Mouse (Mus musculus) CH12.LX (cell line): ENCODE data around the gene 4921517D22Rik. TPM values are rescaled to one million over a fixed set of nuclear protein-coding genes. Genes with fewer than 3 reads are reported as not detected.

Experiments
- DNase-seq: peaks from one replicate; pipeline ENCODE4 v3.0.0-alpha.2; 2013; ENCODE audit errors: extremely low read depth
- H3K27ac ChIP-seq: 2 replicates; pipeline ENCODE4 v1.5.1; 2012; ENCODE audit warnings: low read depth, mild to moderate bottlenecking, control low read depth, moderate library complexity; ENCODE audit not compliant: insufficient read depth
- H3K27me3 ChIP-seq: replicated peaks from 2 replicates; pipeline ENCODE3; 2012; ENCODE audit warnings: inconsistent platforms
- H3K36me3 ChIP-seq, 2 experiments: replicated peaks in 1 of 2; 2 replicates each; pipeline versions ENCODE3 to v1.6.1; 2012; ENCODE audit warnings: inconsistent platforms in 1 of 2, low read length in 1 of 2, mild to moderate bottlenecking in 1 of 2, mixed read lengths in 1 of 2, moderate library complexity in 1 of 2; ENCODE audit not compliant: control insufficient read depth in 1 of 2, insufficient read depth in 1 of 2
- H3K4me1 ChIP-seq, 2 experiments: 2 replicates each; pipeline ENCODE4 v1.6.1; 2012; ENCODE audit warnings: inconsistent platforms in 1 of 2, moderate library complexity in 1 of 2; ENCODE audit not compliant: insufficient read depth in 2 of 2, control insufficient read depth in 1 of 2
- H3K4me2 ChIP-seq: 2 replicates; pipeline ENCODE4 v1.6.1; 2012; ENCODE audit warnings: low read depth, mild to moderate bottlenecking, control low read depth; ENCODE audit not compliant: poor library complexity, insufficient read depth, severe bottlenecking
- H3K4me3 ChIP-seq, 3 experiments: fragments of 150-350 bp in 1 of 3; sonication (generic) in 1 of 3; replicated peaks in 1 of 3; 2 replicates each; pipeline versions ENCODE3 to v1.5.1; 2011 to 2012; ENCODE audit warnings: low read depth in 2 of 3, low read length in 2 of 3, mild to moderate bottlenecking in 2 of 3, moderate library complexity in 2 of 3, control low read depth in 1 of 3, improper control_type of control experiment in 1 of 3, inconsistent platforms in 1 of 3, mixed read lengths in 1 of 3; ENCODE audit not compliant: poor library complexity in 1 of 3
- H3K79me2 ChIP-seq: replicated peaks from 2 replicates; pipeline ENCODE4 v1.6.1; 2012; ENCODE audit warnings: mild to moderate bottlenecking, moderate library complexity; ENCODE audit not compliant: control insufficient read depth, poor library complexity, insufficient read depth, severe bottlenecking; ENCODE audit errors: extremely low read depth
- H3K9ac ChIP-seq: 2 replicates; pipeline ENCODE4 v1.6.1; 2012; ENCODE audit warnings: low read depth, mild to moderate bottlenecking, control low read depth, moderate library complexity; ENCODE audit not compliant: insufficient read depth
- H3K9me3 ChIP-seq: replicated peaks from 2 replicates; pipeline ENCODE3; 2012; ENCODE audit warnings: low read length, inconsistent platforms, mixed read lengths
- BHLHE40 ChIP-seq: IDR thresholded peaks from 2 replicates; pipeline ENCODE4 v1.6.1; 2011; ENCODE audit warnings: mild to moderate bottlenecking, low read depth, low read length, improper control_type of control experiment
- ELF1 ChIP-seq: IDR thresholded peaks from 2 replicates; pipeline ENCODE4 v1.6.1; 2014; ENCODE audit warnings: low read depth, mild to moderate bottlenecking, inconsistent platforms, low read length, improper control_type of control experiment
- EP300 ChIP-seq: IDR thresholded peaks from 2 replicates; pipeline ENCODE4 v1.6.1; 2011; ENCODE audit warnings: low read length, improper control_type of control experiment
- JUN ChIP-seq: IDR thresholded peaks from 2 replicates; pipeline ENCODE4 v1.6.1; 2011; ENCODE audit warnings: low read depth, mild to moderate bottlenecking, low read length, improper control_type of control experiment, moderate library complexity; ENCODE audit not compliant: insufficient read depth
- JUND ChIP-seq: conservative IDR thresholded peaks from 2 replicates; pipeline ENCODE4 v1.6.1; 2011; ENCODE audit warnings: low read depth, low read length, improper control_type of control experiment
- NRF1 ChIP-seq: IDR thresholded peaks from 2 replicates; pipeline ENCODE4 v1.6.1; 2014; ENCODE audit warnings: low read depth, mild to moderate bottlenecking, inconsistent platforms, low read length, improper control_type of control experiment, moderate library complexity
- RCOR1 ChIP-seq: conservative IDR thresholded peaks from 2 replicates; pipeline ENCODE4 v1.6.1; 2012; ENCODE audit warnings: low read depth, mild to moderate bottlenecking, inconsistent platforms, low read length, improper control_type of control experiment
- SMC3 ChIP-seq: IDR thresholded peaks from 2 replicates; pipeline ENCODE4 v1.6.1; 2011; ENCODE audit warnings: low read depth, low read length, improper control_type of control experiment
- UBTF ChIP-seq: IDR thresholded peaks from 2 replicates; pipeline ENCODE4 v1.6.1; 2012; ENCODE audit warnings: low read depth, mild to moderate bottlenecking, inconsistent platforms, low read length, improper control_type of control experiment, moderate library complexity
- ZC3H11A ChIP-seq: IDR thresholded peaks from 2 replicates; pipeline ENCODE4 v1.6.1; 2012; ENCODE audit warnings: low read depth, mild to moderate bottlenecking, inconsistent platforms, low read length, improper control_type of control experiment
- ZKSCAN1 ChIP-seq: IDR thresholded peaks from 2 replicates; pipeline ENCODE4 v1.6.1; 2012; ENCODE audit warnings: low read depth, inconsistent platforms, low read length, improper control_type of control experiment, borderline replicate concordance
- dilution Hi-C: fragments of 300-500 bp; cut with MboI; formaldehyde crosslinking; loops from 2 replicates; pipeline ENCODE4 v1.14.3; 2020; ENCODE audit warnings: low sequenced_read_pairs; ENCODE audit not compliant: extremely low pct_unique_long_range_greater_than_20kb, extremely low pct_ligation_motif_present
- in situ Hi-C: fragments of 300-500 bp; cut with MboI; formaldehyde crosslinking; loops from 3 replicates; pipeline ENCODE4 v1.14.3; 2019; ENCODE audit warnings: low sequenced_read_pairs, low pct_ligation_motif_present, low pct_unique_long_range_greater_than_20kb, mixed read lengths
- polyA plus RNA-seq: library from polyadenylated mRNA; unstranded; fragments of >175 nt; gene quantifications from 2 replicates; pipeline ENCODE4 v1.2.1, GENCODE M21; 2012; ENCODE audit warnings: low read depth; ENCODE audit not compliant: insufficient read length
- total RNA-seq, 2 experiments: library from RNA; depleted of rRNA; stranded (reverse); fragments of 300-350 nt in 1 of 2; fragments of >200 nt in 1 of 2; gene quantifications; 2 replicates each; pipeline ENCODE4 v1.2.3; 2012 to 2014

Gene 4921517D22Rik
- total and polyA plus RNA-seq, 3 experiments: not detected

DNA sequence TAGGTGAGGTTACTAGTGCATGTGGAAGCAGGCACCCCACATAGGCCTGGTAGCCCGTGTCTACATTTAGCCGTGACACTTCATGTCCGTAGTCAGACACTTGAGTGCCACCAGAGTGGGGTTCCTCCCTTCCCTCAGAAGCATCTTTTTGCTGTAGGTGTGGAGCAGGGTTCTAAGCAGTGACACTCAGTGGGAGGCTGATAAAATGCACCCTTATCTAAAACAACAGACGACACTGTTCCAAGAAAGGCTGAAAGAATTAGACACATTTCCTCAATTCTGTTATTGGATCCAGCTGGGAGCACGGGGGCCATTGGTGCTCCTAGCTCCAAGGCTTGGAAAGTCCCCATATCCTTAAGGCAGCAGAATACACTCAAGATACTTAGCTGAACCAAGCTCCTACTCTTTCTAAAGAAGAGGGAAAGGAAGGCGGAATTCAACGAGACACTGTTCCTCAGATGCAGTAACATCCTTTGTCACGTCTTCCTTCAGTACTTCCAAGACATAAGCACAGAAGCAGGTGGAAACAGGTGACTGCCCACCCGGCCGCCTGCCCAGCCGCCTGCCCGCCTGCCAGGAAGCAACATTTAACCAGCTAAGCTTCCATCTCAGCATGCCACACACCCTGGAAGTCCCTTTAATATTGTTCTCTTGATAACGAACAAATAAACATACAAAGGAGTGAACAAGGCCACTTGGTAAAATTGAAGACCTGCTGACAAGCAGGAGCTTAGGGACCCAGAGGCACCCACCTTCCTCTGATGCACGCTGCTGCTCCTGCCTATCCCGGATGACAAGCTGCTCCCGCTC, 54.3 kb downstream of the 4921517D22Rik start:
- no peak overlapping the region for H3K4me2 ChIP-seq
- no peak overlapping the region for H3K4me3 ChIP-seq
- no peaks in the 10 kb centered on the region for H3K79me2 ChIP-seq
- peaks cover 0 to 7% of the 10 kb centered on the region in 2 experiments; a peak in 1 of 4 replicates for H3K4me1 ChIP-seq
- in situ Hi-C loops (no loop called here), dilution Hi-C loops (no loop called here)
- H3K27me3 ChIP-seq: no peaks in the 10 kb centered on the region
- H3K9ac ChIP-seq: no peak overlapping the region
- no peaks in the 10 kb centered on the region for H3K9me3 ChIP-seq
- peaks cover 39 to 79% of the 10 kb centered on the region in 2 experiments for H3K36me3 ChIP-seq
- no peak overlapping the region for H3K27ac ChIP-seq
- no peak for DNase-seq
- TF ChIP-seq NRF1: no peak
- no peak for TF ChIP-seq JUN

DNA sequence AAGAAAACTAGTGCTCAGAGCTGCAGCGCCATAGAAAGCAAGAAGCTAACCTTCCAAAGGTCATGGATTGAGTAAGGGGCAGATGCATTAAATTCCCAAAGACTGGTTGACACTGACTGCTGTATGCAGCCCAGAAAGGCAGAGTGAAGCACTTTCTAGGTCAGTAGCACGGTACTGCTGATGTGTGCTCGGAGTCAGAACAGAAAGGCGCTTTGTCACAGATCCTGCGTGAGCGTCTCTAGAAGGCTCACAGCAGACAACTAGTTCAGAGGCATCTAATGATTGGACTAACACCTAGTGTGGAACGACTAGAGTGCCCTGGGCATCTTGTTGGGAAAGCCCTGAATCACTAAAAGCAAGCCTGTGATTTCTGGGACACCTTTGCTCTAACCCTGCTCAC, 56.1 kb downstream of the 4921517D22Rik start:
- dilution Hi-C loops (no loop called here), in situ Hi-C loops (no loop called here)
- no peaks in the 10 kb centered on the region for H3K27me3 ChIP-seq
- no peak for DNase-seq
- no peaks in the 10 kb centered on the region for H3K79me2 ChIP-seq
- H3K9me3 ChIP-seq: no peaks in the 10 kb centered on the region
- no peak overlapping the region for H3K9ac ChIP-seq
- no peak overlapping the region for H3K27ac ChIP-seq
- H3K36me3 ChIP-seq: peaks cover 55 to 91% of the 10 kb centered on the region in 2 experiments
- H3K4me2 ChIP-seq: no peak overlapping the region
- H3K4me1 ChIP-seq: peaks cover 0 to 7% of the 10 kb centered on the region in 2 experiments; a peak in 1 of 4 replicates
- TF ChIP-seq RCOR1: no peak
- no peak for TF ChIP-seq ELF1
- no peak for TF ChIP-seq BHLHE40
- no peak for TF ChIP-seq ZC3H11A
- no peak for TF ChIP-seq SMC3
- TF ChIP-seq JUND: no peak
- no peak for TF ChIP-seq EP300
- TF ChIP-seq ZKSCAN1: no peak
- no peak for TF ChIP-seq UBTF
- H3K4me3 ChIP-seq: no peak overlapping the region

Other genes starting within 250 kb of the 4921517D22Rik start
- 15.0 and 19.5 TPM in 2 replicates for gene Agtpbp1, start 108.9 kb downstream of the 4921517D22Rik start, total RNA-seq (2012; rRNA removed)
- 15.7 and 20.8 TPM in 2 replicates for gene Agtpbp1, start 108.9 kb downstream of the 4921517D22Rik start, total RNA-seq (2014; rRNA removed)
- gene Agtpbp1, start 108.9 kb downstream of the 4921517D22Rik start, polyA plus RNA-seq: 19.4 and 21.5 TPM in 2 replicates
- 41.2 and 46.8 TPM in 2 replicates for gene Naa35, start 108.8 kb downstream of the 4921517D22Rik start, total RNA-seq (2012; rRNA removed)
- gene Naa35, start 108.8 kb downstream of the 4921517D22Rik start, total RNA-seq (2014; rRNA removed): 56.4 and 66.4 TPM in 2 replicates
- 60.2 and 69.6 TPM in 2 replicates for gene Naa35, start 108.8 kb downstream of the 4921517D22Rik start, polyA plus RNA-seq
- 16.4 and 17.4 TPM in 2 replicates for gene Golm1, start 18.3 kb downstream of the 4921517D22Rik start, total RNA-seq (2012; rRNA removed)
- gene Golm1, start 18.3 kb downstream of the 4921517D22Rik start, total RNA-seq (2014; rRNA removed): 18.9 and 21.9 TPM in 2 replicates
- 14.3 and 18.1 TPM in 2 replicates for gene Golm1, start 18.3 kb downstream of the 4921517D22Rik start, polyA plus RNA-seq
- not detected in 2 replicates for gene Spata31d1a, start 16.2 kb upstream of the 4921517D22Rik start, total RNA-seq (2012; rRNA removed)
- not detected in 2 replicates for gene Spata31d1a, start 16.2 kb upstream of the 4921517D22Rik start, total RNA-seq (2014; rRNA removed)
- gene Spata31d1a, start 16.2 kb upstream of the 4921517D22Rik start, polyA plus RNA-seq: 0.19 TPM in 1 of 2 replicates, not detected in the other
- gene Spata31d1b, start 18.2 kb upstream of the 4921517D22Rik start, total RNA-seq (2012; rRNA removed): 0.13 and 0.30 TPM in 2 replicates
- gene Spata31d1b, start 18.2 kb upstream of the 4921517D22Rik start, total RNA-seq (2014; rRNA removed): 0.09 and 0.18 TPM in 2 replicates
- 0.05 and 0.27 TPM in 2 replicates for gene Spata31d1b, start 18.2 kb upstream of the 4921517D22Rik start, polyA plus RNA-seq
- not detected in 2 replicates for gene Spata31d1d, start 37.6 kb upstream of the 4921517D22Rik start, total RNA-seq (2012; rRNA removed)
- gene Spata31d1d, start 37.6 kb upstream of the 4921517D22Rik start, total RNA-seq (2014; rRNA removed): not detected in 2 replicates
- gene Spata31d1d, start 37.6 kb upstream of the 4921517D22Rik start, polyA plus RNA-seq: not detected in 2 replicates
- not detected in 2 replicates for gene 1700014D04Rik, start 52.6 kb upstream of the 4921517D22Rik start, total RNA-seq (2012; rRNA removed)
- not detected in 2 replicates for gene 1700014D04Rik, start 52.6 kb upstream of the 4921517D22Rik start, total RNA-seq (2014; rRNA removed)
- not detected in 2 replicates for gene 1700014D04Rik, start 52.6 kb upstream of the 4921517D22Rik start, polyA plus RNA-seq
- 15.8 and 19.6 TPM in 2 replicates for gene Isca1, start 75.7 kb upstream of the 4921517D22Rik start, total RNA-seq (2012; rRNA removed)
- gene Isca1, start 75.7 kb upstream of the 4921517D22Rik start, total RNA-seq (2014; rRNA removed): 17.6 and 18.4 TPM in 2 replicates
- 33.2 and 41.0 TPM in 2 replicates for gene Isca1, start 75.7 kb upstream of the 4921517D22Rik start, polyA plus RNA-seq
- gene Gm49354, start 88.1 kb upstream of the 4921517D22Rik start, total RNA-seq (2012; rRNA removed): not detected in 2 replicates
- gene Gm49354, start 88.1 kb upstream of the 4921517D22Rik start, total RNA-seq (2014; rRNA removed): not detected in 2 replicates
- 4.5 TPM in 1 of 2 replicates, not detected in the other for gene Gm49354, start 88.1 kb upstream of the 4921517D22Rik start, polyA plus RNA-seq
- 17.9 and 18.1 TPM in 2 replicates for gene Tut7, start 129.0 kb upstream of the 4921517D22Rik start, total RNA-seq (2012; rRNA removed)
- gene Tut7, start 129.0 kb upstream of the 4921517D22Rik start, total RNA-seq (2014; rRNA removed): 14.3 and 15.4 TPM in 2 replicates
- 21.5 and 21.6 TPM in 2 replicates for gene Tut7, start 129.0 kb upstream of the 4921517D22Rik start, polyA plus RNA-seq